In the genomic region with DNA sequence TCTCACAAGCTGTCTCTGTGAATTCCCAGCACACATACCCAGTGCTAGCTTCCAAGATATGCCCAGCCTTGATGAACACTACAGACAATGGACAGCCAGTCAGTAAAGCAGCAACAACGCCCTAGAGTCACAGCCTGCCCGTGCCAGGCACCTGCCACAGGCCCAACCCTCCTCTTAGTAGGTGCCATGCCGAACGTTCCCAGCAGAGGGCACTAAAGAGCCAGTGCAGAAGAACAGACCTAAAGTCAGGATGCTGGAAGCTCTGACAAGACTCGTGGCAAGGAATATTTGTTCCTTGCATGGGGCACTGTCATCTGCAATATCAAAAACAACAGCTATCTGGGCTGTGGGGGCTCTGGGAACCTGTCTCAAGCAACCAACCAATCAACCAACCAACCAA, we compare ENCODE assay signal across 8 mouse cellular contexts. TPM values are rescaled to one million over a fixed set of nuclear protein-coding genes. Genes with fewer than 3 reads are reported as not detected.
A peak's percentile ranks its signal among the peaks of the same experiment; 100 is the strongest.
DNase-seq lines count a peak whose midpoint lies in the region; ATAC-seq lines count a peak whose summit lies in the region.

No protein-coding gene starts in this region.

- peak; percentile 86 to 91 for DNase-seq in CD8-positive naive resting alpha-beta T cell, adult 2 months (ENCODE audit: low read depth in 2 of 2, low spot score in 2 of 2)
- DNase-seq in WW6 (ENCODE audit: low read depth, low spot score): peak; percentile 53
- peak; percentile 84 for DNase-seq in layer of hippocampus, adult 9-10 months (ENCODE audit: low spot score)
- peak; percentile 90 for DNase-seq in lung, postnatal 10 days
- DNase-seq in right cerebral cortex, postnatal 10 days (ENCODE audit: low spot score in 2 of 2): peak; percentile 78 to 83
- peak; percentile 64 to 86 for DNase-seq in urinary bladder, postnatal 4 days (ENCODE audit: low spot score in 2 of 2)

- ATAC-seq in common myeloid progenitor, adult 5-6 weeks (replicated peaks; ENCODE audit: low read depth, poor library complexity, severe bottlenecking): peak; percentile 52
- peak; percentile 46 for ATAC-seq in granulocyte monocyte progenitor cell, adult 5-6 weeks (replicated peaks; ENCODE audit: poor library complexity, severe bottlenecking)

RNA-seq across cellular contexts. Expression of a gene that starts 4.2 kb away (rescaled TPM):
- total RNA-seq in common myeloid progenitor, adult 5-6 weeks (2017): 156 and 163 TPM in 2 replicates
- 97.5 and 121 TPM in 2 replicates for total RNA-seq in granulocyte monocyte progenitor cell, adult 5-6 weeks (2014; fragmentation: Nextera tagmentation)
- 95.4 and 119 TPM in 2 replicates for total RNA-seq in granulocyte monocyte progenitor cell, adult 5-6 weeks (2017)

RNA-seq across cellular contexts. Expression of a gene that starts 52.3 kb away (rescaled TPM):
- total RNA-seq in common myeloid progenitor, adult 5-6 weeks (2017): 4.8 and 6.5 TPM in 2 replicates
- not detected in 2 replicates for total RNA-seq in granulocyte monocyte progenitor cell, adult 5-6 weeks (2014; fragmentation: Nextera tagmentation)
- total RNA-seq in granulocyte monocyte progenitor cell, adult 5-6 weeks (2017): not detected in 2 replicates

Comparison
In these comparisons a context has a peak if more than half of its experiments do, and no peak if none do; other contexts are left out.
1. Peak in every context shown above with its lines: DNase-seq and ATAC-seq.